Mouse (Mus musculus) heart, embryonic 12.5 days (tissue): ENCODE measurements at regions not wholly inside any gene's neighbourhood (a gene's known extent, or its start where the extent isn't known, plus 50 kb on each side); places are given as distances from the start of the nearest gene placed in this dataset.

Experiments used
- ATAC-seq: fragments of 200-750 bp; cut with Nextera tagmentation; 2 replicates; pipeline ENCODE4 v1.8.0; 2017; ENCODE audit warnings: moderate TSS enrichment, moderate library complexity; ENCODE audit not compliant: insufficient number of reproducible peaks, low FRiP score
- H3K27ac ChIP-seq: fragments of 300-500 bp; sonication (generic); 2 replicates; pipeline ENCODE4 v1.5.1; 2016; ENCODE audit warnings: mild to moderate bottlenecking, moderate library complexity; ENCODE audit not compliant: poor library complexity, severe bottlenecking
- H3K27me3 ChIP-seq: fragments of 300-500 bp; sonication (generic); replicated peaks from 2 replicates; pipeline ENCODE4 v1.6.1; 2016; ENCODE audit warnings: mild to moderate bottlenecking, moderate library complexity
- H3K36me3 ChIP-seq: fragments of 300-500 bp; sonication (generic); 2 replicates; pipeline ENCODE4 v1.6.1; 2016; ENCODE audit warnings: mild to moderate bottlenecking, moderate library complexity
- H3K4me1 ChIP-seq: fragments of 300-500 bp; sonication (generic); replicated peaks from 2 replicates; pipeline ENCODE4 v1.6.1; 2016; ENCODE audit warnings: mild to moderate bottlenecking
- H3K4me2 ChIP-seq: fragments of 300-500 bp; sonication (generic); 2 replicates; pipeline ENCODE4 v1.6.1; 2016; ENCODE audit warnings: mild to moderate bottlenecking, moderate library complexity
- H3K4me3 ChIP-seq: fragments of 300-500 bp; sonication (generic); 2 replicates; pipeline ENCODE4 v1.5.1; 2016; ENCODE audit warnings: mild to moderate bottlenecking
- H3K9ac ChIP-seq: fragments of 300-500 bp; sonication (generic); 2 replicates; pipeline ENCODE4 v1.6.1; 2016; ENCODE audit warnings: mild to moderate bottlenecking, moderate library complexity
- H3K9me3 ChIP-seq: fragments of 300-500 bp; sonication (generic); replicated peaks from 2 replicates; pipeline ENCODE4 v1.6.1; 2016; ENCODE audit warnings: mild to moderate bottlenecking, moderate library complexity
- WGBS: fragments of 180-500 bp; shearing (Covaris S2); methylation state at CpG from one replicate; pipeline ENCODE4 v1.1.7; 2016; 5-methylcytosine and 5-hydroxymethylcytosine counted together

DNA sequence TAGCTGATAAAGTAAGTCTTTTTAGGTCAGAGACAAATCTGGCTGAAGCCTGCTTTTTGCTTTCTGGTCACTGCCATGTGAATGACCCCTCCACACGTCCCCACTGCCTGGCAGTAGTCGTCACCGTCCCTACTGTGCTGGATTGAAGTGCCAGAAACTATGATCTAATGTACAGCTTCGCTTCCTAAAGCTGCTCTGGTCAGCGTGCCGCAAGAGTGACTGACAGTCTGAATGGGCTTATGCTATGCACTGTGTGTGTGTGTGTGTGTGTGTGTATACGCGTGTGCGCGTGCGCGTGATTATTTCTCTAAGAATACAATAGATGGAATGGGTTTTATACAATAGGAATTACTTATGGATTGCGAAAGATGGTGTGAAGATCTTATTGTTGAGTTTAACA lies 281.2 kb downstream of the Ttll7 start:
- H3K9ac ChIP-seq: no peak overlapping the region
- H3K27ac ChIP-seq: no peak overlapping the region
- WGBS: 74% methylated on average over 13 of the region's 13 CpGs
- ATAC-seq: no peak
- H3K4me2 ChIP-seq: no peak overlapping the region
- H3K4me1 ChIP-seq: 0 out of 2 replicates have a peak, but pooled peaks cover 3% of the 10 kb centered on the region
- no peak overlapping the region for H3K4me3 ChIP-seq
- no peaks in the 10 kb centered on the region for H3K36me3 ChIP-seq
- H3K27me3 ChIP-seq: no peaks in the 10 kb centered on the region
- no peaks in the 10 kb centered on the region for H3K9me3 ChIP-seq

GRCm38 (mm10) chr3:147140414-147140813 lies 288.2 kb downstream of the Ttll7 start:
- no peak overlapping the region for H3K4me2 ChIP-seq
- WGBS: 86% methylated on average over 3 of the region's 3 CpGs
- no peaks in the 10 kb centered on the region for H3K36me3 ChIP-seq
- no peak for ATAC-seq
- no peaks in the 10 kb centered on the region for H3K9me3 ChIP-seq
- H3K4me1 ChIP-seq: no peaks in the 10 kb centered on the region
- no peak overlapping the region for H3K4me3 ChIP-seq
- no peak overlapping the region for H3K9ac ChIP-seq
- H3K27me3 ChIP-seq: no peaks in the 10 kb centered on the region
- no peak overlapping the region for H3K27ac ChIP-seq

GRCm38 (mm10) chr3:147153456-147153855 lies 301.3 kb downstream of the Ttll7 start:
- 71% methylated on average over 3 of the region's 3 CpGs for WGBS
- ATAC-seq: no peak
- no peak overlapping the region for H3K4me3 ChIP-seq

DNA sequence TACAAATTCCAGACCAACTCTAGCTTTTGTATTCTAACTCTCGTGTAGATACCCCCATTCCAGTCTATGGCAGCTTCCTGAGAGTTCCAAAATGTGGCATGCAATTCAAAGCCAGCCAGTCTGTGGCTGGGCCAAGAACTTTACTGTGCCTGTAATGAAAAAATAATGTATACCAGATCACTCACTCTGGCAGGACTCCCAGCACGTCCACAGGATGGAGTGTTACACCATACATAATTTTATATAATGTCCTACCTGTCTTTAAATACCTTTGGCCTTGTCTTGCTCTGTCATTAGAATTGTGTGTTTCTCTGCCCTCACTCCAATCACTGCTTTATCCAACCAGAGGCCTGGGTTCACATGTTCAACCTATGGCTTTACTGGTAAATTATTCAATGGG lies 301.8 kb downstream of the Ttll7 start:
- H3K9me3 ChIP-seq: no peaks in the 10 kb centered on the region
- H3K27ac ChIP-seq: no peak overlapping the region
- no peak overlapping the region for H3K4me2 ChIP-seq
- no peaks in the 10 kb centered on the region for H3K27me3 ChIP-seq
- no peak overlapping the region for H3K4me3 ChIP-seq
- WGBS: 71% methylated on average over 2 of the region's 2 CpGs
- no peak for ATAC-seq
- no peaks in the 10 kb centered on the region for H3K4me1 ChIP-seq
- H3K9ac ChIP-seq: no peak overlapping the region
- H3K36me3 ChIP-seq: no peaks in the 10 kb centered on the region

More at GRCm38 (mm10) chr3:147153456-147153855, 301.3 kb downstream of the Ttll7 start:
- H3K27me3 ChIP-seq: no peaks in the 10 kb centered on the region
- no peak overlapping the region for H3K27ac ChIP-seq
- H3K4me2 ChIP-seq: no peak overlapping the region
- no peaks in the 10 kb centered on the region for H3K36me3 ChIP-seq
- no peaks in the 10 kb centered on the region for H3K4me1 ChIP-seq
- H3K9me3 ChIP-seq: no peaks in the 10 kb centered on the region
- H3K9ac ChIP-seq: no peak overlapping the region

- 80% methylated on average over 10 of the region's 10 CpGs for WGBS
- Histone ChIP-seq H3K4me1 (0 out of 2 replicates have a peak, but pooled peaks cover 8% of the 10 kb centered on the region), H3K4me3 (no peak overlapping the region), H3K9me3 (no peaks in the 10 kb centered on the region), H3K36me3 (no peaks in the 10 kb centered on the region), H3K9ac (no peak overlapping the region), H3K27me3 (no peaks in the 10 kb centered on the region), H3K27ac (no peak overlapping the region), H3K4me2 (no peak overlapping the region)
- ATAC-seq: no peak
Measured at GRCm38 (mm10) chr3:147163126-147163525, 311.0 kb downstream of the Ttll7 start.

DNA sequence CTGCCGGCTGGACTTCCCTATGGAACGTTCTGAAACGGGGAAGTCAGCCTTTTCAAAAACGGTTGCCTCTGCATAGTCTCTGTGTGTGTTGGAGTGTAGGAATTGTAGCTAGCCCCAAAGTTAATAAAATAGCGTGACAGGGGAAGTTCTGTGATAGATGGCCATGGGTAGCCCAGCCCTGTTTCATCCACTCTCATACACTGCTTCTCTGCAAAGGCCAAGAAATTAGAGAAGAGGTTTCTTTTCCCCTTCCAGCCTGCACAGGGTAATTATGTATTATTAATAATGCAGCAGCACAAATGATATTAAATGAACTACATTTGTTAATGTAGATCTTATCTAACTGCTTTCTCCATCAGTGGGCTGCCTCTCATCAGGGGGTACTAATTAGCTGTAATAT lies 311.4 kb downstream of the Ttll7 start:
- 0 out of 2 replicates have a peak, but pooled peaks cover 8% of the 10 kb centered on the region for H3K4me1 ChIP-seq
- H3K4me3 ChIP-seq: no peak overlapping the region
- no peak overlapping the region for H3K9ac ChIP-seq
- no peaks in the 10 kb centered on the region for H3K9me3 ChIP-seq
- H3K27ac ChIP-seq: no peak overlapping the region
- WGBS: 83% methylated on average over 5 of the region's 5 CpGs
- H3K27me3 ChIP-seq: no peaks in the 10 kb centered on the region
- no peak overlapping the region for H3K4me2 ChIP-seq
- no peaks in the 10 kb centered on the region for H3K36me3 ChIP-seq
- ATAC-seq: no peak

DNA sequence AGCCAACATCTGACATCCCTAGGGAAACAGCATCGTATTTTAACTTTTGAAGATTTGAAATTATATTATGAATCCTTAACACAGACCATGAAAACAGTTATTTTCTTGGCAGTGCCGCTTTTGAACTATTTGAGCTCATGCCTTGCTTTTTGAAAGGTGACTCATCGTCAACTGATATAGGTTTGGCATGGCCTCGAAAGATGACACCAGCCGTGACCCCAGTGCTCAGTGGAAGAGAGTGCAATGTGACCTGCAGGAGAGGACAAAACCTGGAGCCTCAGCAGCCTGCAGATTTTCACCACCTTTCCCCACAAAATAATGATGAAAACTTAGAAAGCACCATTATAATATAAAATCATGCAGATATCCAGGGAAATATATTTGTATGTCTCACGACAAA lies 312.8 kb downstream of the Ttll7 start:
- Histone ChIP-seq H3K36me3 (no peaks in the 10 kb centered on the region), H3K4me2 (no peak overlapping the region), H3K9me3 (no peaks in the 10 kb centered on the region), H3K27me3 (no peaks in the 10 kb centered on the region), H3K4me1 (0 out of 2 replicates have a peak, but pooled peaks cover 8% of the 10 kb centered on the region), H3K4me3 (no peak overlapping the region), H3K9ac (no peak overlapping the region), H3K27ac (no peak overlapping the region)
- WGBS: 73% methylated on average over 6 of the region's 6 CpGs
- no peak for ATAC-seq

GRCm38 (mm10) chr3:147166555-147166954 lies 314.4 kb downstream of the Ttll7 start:
- H3K4me2 ChIP-seq: no peak overlapping the region
- H3K4me1 ChIP-seq: 0 out of 2 replicates have a peak, but pooled peaks cover 8% of the 10 kb centered on the region
- no peak overlapping the region for H3K9ac ChIP-seq
- no peaks in the 10 kb centered on the region for H3K36me3 ChIP-seq
- no peak overlapping the region for H3K27ac ChIP-seq
- ATAC-seq: no peak
- no peaks in the 10 kb centered on the region for H3K9me3 ChIP-seq
- H3K4me3 ChIP-seq: no peak overlapping the region
- WGBS: 61% methylated on average over 5 of the region's 5 CpGs
- H3K27me3 ChIP-seq: no peaks in the 10 kb centered on the region

GRCm38 (mm10) chr3:147169215-147169614 lies 317.0 kb downstream of the Ttll7 start:
- H3K4me1 ChIP-seq: no peaks in the 10 kb centered on the region
- H3K36me3 ChIP-seq: no peaks in the 10 kb centered on the region
- ATAC-seq: no peak
- H3K9me3 ChIP-seq: no peaks in the 10 kb centered on the region
- no peaks in the 10 kb centered on the region for H3K27me3 ChIP-seq
- H3K27ac ChIP-seq: no peak overlapping the region
- no peak overlapping the region for H3K9ac ChIP-seq
- H3K4me3 ChIP-seq: no peak overlapping the region
- no peak overlapping the region for H3K4me2 ChIP-seq
- WGBS: 83% methylated on average over 2 of the region's 2 CpGs

DNA sequence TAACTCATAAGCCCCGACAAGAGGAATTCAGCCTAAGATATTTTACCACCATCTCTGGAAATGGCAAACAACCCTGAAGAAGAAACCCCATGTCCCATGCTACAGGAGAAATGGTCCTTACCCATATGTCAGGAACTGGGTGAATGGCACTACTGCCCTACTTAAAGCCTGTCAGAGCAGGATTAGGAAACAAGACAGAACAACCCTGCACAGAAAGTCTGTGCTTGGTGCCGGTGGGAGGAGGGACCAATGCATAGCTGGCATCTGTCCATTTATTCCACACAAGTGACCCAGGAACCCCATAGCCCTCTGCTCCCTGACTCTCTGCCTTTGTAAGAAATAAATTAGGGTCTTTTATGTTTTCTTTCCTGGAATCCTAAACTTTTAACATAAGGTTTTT lies 317.9 kb downstream of the Ttll7 start:
- Histone ChIP-seq H3K4me2 (no peak overlapping the region), H3K36me3 (no peaks in the 10 kb centered on the region), H3K27ac (no peak overlapping the region), H3K9ac (no peak overlapping the region), H3K4me3 (no peak overlapping the region), H3K9me3 (no peaks in the 10 kb centered on the region), H3K4me1 (no peaks in the 10 kb centered on the region), H3K27me3 (no peaks in the 10 kb centered on the region)
- ATAC-seq: no peak
- 40% methylated on average over 2 of the region's 2 CpGs for WGBS

DNA sequence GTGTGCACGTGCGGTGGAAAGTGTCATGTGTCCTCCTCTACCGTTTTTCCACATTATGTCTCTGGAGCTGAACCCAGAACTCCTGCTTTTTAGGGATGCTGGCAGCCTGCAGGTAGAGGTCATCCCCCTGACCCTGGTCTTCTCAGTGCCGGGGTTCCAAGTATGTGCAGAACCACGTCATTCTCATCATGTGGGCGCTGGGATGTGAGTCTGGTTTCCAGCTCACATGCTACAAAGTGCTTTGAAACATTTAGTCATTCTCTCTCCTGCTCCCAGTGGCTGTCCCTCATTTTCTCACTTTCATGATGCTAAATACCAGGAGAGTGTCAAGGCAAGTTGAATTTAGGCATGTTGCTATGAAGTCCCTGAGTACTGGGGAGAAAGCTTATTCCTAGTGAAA lies 326.6 kb downstream of the Ttll7 start:
- H3K36me3 ChIP-seq: no peaks in the 10 kb centered on the region
- ATAC-seq: no peak
- H3K4me1 ChIP-seq: peaks cover 20% of the 10 kb centered on the region
- WGBS: 76% methylated on average over 6 of the region's 6 CpGs
- H3K27ac ChIP-seq: no peak overlapping the region
- H3K27me3 ChIP-seq: no peaks in the 10 kb centered on the region
- H3K9me3 ChIP-seq: no peaks in the 10 kb centered on the region
- H3K4me3 ChIP-seq: no peak overlapping the region
- H3K4me2 ChIP-seq: no peak overlapping the region
- no peak overlapping the region for H3K9ac ChIP-seq

DNA sequence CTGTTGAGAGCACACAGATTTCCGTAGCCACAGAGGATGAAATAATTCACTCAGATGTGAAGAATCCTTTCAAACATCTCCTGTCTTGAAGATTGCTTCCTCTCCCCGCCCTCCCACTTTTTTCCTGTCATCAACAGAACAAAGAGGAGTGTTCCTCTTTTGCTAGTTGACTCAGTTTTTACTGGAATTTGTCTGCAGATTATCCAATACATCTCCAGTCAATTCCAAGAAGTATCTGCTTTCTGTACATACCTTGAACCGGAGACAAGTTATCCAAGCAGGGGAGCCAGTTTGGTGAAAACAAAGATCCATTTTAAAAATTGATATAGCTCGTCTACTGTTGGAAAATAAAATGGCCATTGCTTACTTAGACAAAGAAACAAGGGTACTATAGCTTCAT lies 328.5 kb downstream of the Ttll7 start:
- H3K27ac ChIP-seq: no peak overlapping the region
- ATAC-seq: no peak
- H3K4me2 ChIP-seq: no peak overlapping the region
- no peaks in the 10 kb centered on the region for H3K36me3 ChIP-seq
- no peak overlapping the region for H3K9ac ChIP-seq
- WGBS: 60% methylated on average over 4 of the region's 4 CpGs
- H3K27me3 ChIP-seq: no peaks in the 10 kb centered on the region
- no peak overlapping the region for H3K4me3 ChIP-seq
- H3K4me1 ChIP-seq: peaks cover 21% of the 10 kb centered on the region
- no peaks in the 10 kb centered on the region for H3K9me3 ChIP-seq
